Mouse (Mus musculus) R1 (cell line): ENCODE measurements around the gene Prickle4.

ENCODE experiments used
- DNase-seq: peaks from one replicate; pipeline ENCODE4 v3.0.0-alpha.2; 2018; ENCODE audit warnings: low read depth, low spot score

Gene Prickle4

DNA sequence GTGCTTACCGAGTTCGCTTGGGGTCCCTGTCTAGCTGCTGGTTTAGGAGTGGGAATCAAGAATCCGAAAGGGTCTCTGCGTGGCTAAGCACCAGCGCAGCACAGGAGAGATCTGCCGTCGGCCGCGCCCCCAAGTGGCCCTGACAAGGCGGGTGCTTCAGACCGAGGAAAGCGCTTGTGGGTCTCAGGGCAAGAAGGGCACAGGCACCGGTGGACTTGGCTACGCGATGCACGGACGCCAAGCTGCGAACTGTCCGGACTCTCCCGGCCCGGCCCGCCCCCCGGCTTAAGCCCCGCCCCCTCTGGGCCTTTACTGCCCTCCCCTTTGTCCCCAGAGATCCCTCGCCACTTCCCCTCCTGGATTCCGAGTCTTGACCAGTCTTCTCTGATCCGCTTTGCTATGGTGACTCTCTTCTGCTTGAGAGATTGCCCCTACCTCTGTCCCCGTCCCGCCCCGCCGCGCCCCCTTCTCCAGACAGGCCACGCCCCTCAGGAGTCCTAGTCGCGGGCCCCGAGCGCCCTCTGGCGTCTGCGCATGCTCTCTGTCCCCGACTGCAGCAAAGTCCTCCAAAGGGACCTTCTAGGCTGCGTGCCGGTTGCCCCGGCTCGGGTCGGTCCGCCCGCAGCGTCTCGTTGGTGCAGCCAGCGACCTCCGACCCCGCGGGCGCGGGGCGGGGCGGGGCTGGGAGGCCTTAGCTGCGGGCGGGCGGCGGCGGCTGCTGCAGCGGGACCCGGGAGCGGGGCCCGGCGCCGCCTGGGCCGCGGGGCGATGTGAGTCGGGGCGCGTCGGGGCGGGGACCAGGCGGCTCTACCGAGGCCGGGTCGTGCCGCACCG is at the start of gene Prickle4:
TSS of gene Prickle4 (minus strand) at position 234 of the 834 bp plus-strand sequence.
- peak; percentile 95 for DNase-seq

DNA sequence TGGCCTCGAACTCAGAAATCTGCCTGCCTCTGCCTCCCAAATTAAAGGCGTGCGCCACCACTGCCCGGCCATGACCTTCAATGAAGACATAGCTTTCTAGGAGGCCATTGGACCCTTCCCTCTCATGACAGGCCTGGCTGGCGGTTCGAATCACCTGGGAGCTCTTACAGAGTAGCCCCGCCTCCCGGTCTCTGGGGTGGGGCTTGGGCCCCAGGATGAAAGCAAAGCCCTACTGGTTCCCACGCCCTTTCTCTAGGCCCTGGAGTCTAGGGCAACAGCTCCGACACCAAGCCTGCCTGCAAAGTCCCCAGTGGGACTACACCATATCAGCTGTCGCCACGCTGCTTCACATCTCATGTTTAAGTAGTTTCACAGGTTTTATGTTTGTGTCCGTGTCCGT is 49.5 kb upstream of the Prickle4 start:
- peak; percentile 80 for DNase-seq

DNA sequence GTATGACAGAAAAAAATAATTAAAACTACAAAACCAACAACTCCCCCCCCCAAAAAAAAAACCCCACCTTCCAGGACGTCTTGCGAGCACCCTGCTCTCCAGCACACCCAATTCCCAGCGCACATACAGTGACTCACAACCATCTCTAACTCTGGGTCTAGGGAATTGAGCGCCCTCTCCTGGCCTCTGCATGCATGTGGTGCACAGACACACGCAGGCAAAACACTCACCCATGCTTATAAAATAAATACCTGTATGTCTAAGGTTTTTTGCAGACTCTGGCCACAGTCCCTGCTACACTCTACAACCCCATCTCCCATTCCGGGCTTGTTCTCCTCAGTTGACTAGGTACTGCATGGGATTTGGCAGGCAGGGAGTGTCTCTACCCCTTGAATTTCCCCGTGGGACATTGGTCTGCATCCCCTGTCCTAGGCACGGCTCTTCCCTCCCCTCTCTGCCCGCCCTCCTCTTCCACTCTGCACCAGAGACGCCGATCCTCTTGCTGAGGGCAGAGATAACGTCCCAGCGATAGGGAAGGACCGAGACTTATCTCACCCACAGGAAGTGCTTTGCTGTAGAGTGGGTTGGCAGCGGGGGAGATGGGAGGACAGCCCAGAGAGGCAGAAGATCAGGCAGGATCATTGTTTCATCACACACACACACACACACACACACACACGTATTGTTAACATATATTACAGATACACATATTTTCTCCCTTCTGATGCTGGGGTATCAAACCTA is 48.6 kb upstream of the Prickle4 start:
- DNase-seq: peak; percentile 87

DNA sequence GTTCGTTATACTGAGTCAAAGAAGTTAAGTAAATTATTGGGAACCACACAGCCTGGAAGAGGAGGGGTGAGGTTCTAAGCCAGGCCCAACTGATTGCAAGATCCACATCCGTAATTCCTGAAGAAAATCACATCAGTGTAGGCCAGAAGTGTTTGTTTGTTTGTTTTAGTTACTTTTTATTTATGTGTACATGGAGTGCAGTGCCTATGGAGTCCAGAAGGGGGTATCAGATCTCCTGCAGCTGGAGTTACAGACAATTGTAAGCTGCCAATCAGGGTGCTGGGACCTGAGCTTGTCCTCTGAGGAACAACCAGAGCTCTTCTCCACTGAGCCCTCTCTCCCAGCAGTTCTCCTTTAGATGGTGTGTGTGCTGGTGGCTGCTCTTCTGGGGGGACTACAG is 45.6 kb upstream of the Prickle4 start:
- DNase-seq: peak; percentile 87

DNA sequence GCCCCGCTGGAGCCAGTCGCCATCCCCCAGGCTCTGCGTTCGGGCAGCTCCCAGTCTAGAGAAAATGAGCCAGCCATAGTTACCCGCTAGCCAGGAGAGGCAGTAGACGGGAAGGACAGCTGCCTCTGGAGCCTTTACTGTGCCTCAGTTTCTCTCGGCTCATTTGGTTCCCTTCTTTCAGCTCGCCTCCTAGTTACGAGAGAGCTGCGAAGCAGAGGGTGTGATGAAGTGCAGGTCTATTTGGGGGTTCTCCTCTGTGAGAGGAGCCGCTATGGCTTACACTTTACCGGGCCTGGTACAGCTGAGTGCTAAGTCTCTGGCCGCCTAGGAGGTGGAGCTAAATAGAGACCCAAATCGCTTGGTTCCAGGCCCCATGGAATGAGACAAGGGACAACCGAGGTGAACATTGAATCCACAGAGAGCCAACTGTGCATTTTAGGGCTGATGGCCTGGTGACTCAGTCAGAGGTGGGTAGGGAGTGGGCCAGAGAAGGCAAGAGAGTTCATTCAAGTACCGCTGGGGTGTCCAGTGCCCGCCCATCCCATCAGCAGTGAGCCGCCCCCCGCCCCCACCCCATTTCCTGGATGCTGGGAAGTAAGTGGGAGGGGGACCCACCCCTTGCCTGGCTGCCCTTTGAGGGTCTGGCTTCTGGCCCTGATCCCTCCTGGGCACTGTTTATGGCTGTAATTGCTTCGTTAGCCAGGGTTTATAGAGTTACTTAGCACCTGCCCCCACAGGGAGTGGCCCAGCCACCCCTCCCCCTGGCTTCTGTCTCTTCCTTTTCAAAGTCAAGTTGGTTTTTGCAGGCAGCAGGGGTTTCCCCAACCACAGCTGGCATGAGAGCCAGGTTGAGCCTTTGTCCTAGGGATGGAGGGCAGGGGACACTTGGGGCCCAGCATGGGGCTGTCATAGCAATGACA is 44.6 kb upstream of the Prickle4 start:
- peak; percentile 88 for DNase-seq

DNA sequence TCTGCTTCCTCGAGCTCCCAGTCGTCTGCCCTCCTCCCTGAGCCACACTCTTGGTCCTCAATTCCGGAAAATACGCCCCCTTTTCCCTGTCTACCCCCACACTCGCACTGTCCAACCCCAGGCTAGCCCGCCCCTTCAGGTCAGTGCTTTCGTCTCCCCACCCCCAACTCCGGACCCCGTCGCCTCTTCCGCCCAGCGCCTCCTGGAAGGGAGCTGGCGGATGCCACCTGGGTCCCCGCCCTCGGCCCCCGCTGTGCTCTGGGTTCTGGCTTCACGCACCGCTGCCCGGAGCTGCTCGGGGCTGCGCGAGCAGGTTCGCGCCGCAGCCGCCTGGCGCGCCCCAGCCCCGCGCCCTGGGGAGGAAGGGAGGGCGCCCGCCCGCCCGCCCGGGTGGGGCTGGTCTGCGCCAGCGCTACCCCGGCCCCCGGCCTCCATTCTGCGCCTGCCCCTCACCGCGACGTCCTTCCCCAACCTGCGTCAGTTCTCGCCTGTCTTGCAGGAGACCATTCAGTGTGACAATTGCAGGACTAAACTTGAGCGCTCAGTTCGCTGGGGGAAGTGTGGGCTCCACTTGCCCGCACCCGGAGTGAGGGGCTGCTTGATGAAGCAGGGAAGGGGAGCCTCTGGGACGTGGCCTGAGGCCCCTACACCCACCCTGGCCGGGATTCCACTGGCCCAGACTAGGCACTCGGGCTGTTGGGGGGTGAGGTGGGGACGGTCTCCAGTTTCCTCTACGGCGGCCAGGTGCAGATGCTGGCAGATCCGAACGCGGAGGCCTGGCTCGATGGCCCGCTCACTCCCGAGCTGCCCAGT is 43.7 kb upstream of the Prickle4 start:
- DNase-seq: peak; percentile 96

DNA sequence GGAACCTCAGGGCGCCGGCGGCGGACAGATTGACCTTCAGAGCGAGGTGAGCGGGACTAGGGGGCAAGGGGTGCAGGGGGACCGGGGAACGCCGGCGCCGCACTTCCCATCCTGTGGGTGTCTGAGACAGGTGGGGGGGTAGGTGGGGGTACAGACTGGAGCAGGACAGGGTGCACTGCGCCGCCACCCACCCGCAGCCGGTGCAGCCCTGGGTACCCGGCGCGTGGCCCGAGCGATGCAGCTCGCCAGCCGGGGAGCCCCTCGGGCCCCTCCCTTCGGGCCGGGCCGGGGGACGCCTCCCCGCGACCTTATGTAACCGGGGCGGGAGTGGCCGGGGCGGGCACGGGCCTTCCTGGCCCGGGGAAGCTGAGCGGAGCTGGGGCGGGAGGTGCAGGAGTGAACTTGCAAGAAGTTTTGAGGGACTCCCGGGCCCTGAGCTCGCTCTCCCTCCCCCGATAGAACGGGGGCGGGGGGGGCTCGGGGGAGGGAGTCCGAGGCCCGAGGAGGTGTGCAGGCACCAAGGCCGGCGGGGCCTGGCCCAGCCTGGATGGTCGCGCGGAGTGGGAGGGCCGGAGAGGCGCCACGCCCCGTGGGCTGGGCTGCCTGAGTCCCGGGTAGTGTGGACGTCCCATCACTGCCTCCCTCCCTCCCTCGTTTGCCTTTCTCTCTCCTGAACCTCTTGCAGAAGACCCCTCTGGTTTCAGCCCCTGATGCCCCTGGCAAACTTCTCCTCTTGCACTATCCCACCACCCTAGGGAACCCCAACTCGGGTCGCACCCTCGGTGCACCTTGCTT is 42.9 kb upstream of the Prickle4 start:
- peak; percentile 89 for DNase-seq

DNA sequence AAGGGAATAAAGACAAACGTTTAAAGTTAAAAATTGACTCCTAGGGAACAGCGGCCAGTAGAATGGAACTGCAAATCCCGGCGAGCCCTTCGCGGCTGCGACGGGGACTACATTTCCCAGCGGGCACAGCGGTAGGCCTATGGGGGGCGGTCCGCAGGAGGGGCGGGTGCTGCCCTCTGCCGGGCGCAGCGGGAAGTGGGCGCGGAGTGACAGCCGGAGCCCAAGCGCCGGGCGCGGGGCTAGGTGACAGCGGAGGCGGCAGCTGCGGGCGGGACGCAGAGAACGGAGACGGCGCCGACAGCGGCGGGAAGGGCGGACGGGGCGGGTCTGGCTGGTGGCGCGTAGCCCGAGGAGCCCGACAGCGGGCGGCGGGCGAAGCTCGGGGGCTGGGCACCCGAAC is 42.3 kb upstream of the Prickle4 start, which contains the start of gene Tfeb:
TSS of gene Tfeb (plus strand) at position 175 of the 400 bp plus-strand sequence.
- DNase-seq: peak; percentile 91

DNA sequence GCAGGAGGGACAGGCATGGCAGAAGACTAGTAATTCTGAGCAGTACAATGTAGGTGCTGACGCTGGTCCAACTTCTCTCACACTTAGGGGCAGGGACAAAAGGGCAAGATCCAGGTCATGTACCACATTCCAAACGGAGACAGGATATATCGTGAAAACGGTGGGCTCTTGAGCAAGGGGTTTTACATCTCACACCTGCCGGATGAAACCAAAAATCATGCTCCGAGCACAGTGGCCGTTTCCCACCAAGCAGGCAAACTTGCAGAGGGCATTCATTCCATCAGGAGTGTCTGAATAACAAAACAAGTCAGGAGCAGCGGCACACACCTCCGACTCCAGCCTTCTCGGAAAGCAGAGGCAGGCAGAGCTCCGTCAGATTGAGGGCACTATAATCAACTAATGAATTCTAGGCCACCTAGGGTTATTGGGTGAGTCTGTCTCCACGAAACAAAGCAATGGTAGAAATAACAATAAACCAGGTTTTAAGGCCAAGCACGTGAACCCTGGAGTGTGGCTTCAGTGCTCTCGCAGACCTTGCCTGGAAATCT is 41.1 kb upstream of the Prickle4 start:
- DNase-seq: peak; percentile 68

DNA sequence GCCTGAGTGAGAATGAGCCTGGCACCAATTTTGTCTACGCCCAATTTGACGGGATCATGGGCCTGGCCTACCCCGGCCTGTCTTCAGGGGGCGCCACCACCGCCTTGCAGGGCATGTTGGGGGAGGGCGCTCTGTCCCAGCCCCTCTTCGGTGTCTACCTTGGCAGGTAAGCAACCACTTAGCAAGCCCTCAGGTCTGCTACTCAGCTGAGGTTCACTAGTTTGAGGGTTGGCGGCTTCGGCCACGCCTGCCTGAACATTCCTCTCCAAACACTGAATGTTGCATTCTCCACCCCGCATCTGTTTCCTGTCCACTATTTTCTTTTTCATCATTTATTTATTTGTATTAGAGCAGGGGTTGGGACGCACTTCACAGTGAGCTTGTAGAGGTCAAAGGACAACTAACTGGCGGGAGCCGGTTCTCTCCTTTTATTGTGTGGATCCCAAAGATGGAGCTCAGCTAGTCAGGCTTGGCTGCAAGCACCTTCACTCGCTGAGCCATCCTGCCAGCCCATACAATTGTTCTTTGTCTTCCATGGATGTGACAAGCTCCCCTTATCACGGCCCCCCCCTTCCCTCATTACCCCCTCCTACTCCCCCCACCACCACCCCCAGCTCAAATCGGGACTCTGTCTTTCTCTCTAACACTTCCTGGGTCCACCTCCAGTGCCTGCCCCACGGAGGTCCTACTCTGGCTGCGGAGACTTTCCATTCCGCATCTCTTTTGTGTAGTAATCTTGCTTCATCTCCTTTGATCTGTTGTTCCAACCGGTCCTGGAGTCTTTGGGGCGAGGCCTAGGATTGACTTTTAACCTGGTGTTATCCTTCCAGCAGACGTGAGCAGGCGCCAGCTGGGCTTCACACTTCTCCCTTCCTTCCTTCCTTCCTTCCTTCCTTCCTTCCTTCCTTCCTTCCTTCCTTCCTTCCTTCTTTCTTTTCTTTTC is 36.4 kb upstream of the Prickle4 start:
- peak; percentile 61 for DNase-seq

DNA sequence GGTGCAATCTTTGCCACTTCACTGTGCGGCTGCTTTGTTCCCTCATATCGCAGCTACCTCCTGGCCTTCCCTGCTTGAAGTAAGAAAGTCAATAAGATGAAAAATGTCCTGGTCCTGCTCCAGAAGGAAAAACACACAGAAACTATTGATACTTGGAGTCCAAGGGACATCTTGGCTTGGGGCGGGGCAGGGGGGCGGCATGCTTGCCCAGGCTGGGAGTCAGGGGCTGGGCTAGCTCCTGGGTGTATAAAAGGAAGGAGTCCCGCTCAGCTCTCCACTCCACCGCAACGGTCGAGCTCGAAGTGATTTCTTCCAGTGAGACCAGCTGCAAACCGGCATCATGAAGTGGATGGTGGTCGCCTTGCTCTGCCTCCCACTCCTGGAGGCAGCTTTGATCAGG is 32.0 kb upstream of the Prickle4 start, which contains the start of gene Pgc:
TSS of gene Pgc (plus strand) at position 277 of the 400 bp plus-strand sequence.
- DNase-seq: no peak

DNA sequence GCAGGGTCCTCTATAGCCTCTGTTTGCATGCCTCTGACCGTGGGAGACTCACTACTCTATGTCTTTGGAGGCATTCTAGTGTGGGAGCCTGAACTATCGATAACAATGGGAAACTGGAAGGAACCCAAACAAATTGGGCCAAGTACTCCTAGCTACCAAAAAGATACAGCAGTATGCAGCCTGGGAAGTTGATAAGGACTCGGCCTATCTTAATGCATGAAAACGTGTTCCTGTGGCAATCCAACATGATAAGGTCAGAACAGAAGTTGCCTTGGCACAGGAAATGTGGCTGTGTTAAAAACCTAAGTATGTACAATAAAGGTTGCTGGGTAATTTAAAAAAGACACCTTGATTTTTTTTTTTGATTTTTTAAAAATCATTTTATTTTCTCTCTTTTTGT is 26.6 kb upstream of the Prickle4 start:
- DNase-seq: no peak

DNA sequence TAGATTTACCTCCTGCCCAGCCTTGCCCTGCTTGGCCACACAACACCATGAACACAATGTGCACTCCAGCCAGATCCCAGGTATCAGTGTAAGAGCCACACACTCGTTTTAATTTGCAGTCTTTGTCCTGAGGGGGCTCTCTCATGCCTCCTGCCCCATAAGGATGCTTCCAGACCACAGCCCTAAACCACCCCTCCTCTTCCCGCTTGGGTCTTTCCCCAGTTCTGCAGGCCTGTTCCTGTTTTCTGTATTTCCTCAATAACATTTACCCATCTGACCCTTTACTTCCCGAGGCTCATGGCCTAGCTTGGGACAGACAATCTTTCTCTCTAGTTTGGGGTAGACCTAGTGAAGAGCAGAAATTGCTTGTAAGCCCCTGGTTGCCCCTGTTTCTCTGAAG is 20.5 kb upstream of the Prickle4 start:
- DNase-seq: no peak

DNA sequence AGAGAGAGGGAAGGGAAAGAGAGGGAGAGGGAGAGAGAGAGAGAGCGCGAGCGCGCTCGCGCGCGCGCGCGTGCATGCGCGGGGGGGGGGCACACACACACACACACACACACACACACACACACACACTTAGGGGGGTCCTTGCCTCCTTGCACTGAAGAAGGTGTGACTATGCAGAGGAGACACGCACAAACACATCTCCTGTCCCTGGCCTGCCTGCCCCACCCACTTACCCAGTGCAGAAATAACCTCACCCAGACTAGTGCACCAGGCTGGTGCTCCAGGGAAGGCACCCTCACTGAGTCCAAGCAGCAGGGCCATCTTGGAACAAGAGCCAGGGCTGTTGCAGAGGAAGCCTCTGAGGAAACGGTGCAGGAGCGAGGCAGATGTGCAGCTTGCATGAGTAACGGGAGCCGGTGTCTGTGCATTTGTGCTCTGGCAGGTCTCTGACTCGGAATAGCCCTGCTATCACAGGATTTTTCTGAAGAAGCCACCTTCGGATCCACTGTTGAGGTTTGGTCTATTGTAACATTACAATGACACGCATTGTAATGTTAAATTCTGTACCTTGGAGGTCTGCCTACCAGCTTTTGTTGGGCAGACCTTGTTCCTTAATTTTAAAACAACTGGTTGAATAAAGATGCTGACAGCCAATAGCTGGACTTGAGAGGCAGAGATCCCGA is 18.5 kb upstream of the Prickle4 start:
- DNase-seq: peak; percentile 95

DNA sequence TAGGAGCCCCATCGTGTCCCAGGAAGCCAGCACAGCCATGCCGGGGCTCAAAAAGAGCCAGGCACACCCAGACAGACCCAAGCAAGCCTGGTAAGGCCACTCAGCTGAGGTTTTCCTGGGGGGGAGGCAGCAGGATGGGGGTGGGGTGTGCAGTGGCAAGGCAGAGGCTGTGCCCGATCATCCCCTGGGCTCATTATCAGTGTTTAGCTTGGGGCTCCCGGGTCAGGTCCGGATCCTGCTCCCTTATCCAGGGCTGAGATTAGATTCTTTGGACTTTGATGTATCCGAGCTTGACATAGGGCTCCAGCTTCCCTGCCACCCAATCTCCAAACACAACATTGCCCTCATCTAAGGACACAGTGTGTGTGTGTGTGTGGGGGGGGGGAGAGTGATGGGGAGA is 17.3 kb upstream of the Prickle4 start:
- DNase-seq: no peak

DNA sequence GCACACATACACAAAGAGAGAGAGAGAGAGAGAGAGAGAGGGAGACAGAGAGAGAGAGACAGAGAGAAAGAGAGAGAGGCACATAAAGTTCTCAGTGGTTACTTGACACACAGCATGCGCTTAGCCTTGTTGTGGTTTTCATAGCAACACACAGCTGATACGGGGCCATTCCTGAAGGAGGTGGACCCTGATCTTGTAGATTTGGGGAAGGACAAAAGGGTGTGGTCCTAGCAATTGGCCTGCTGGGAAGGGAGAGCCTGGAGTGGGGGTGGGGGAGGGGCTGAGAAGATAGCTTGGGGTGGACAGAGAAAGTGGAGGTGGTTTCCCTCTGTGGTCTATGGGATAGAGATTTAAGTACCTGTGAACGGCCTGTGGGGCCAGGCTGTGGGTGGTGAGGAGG is 15.5 kb upstream of the Prickle4 start:
- peak; percentile 75 for DNase-seq

DNA sequence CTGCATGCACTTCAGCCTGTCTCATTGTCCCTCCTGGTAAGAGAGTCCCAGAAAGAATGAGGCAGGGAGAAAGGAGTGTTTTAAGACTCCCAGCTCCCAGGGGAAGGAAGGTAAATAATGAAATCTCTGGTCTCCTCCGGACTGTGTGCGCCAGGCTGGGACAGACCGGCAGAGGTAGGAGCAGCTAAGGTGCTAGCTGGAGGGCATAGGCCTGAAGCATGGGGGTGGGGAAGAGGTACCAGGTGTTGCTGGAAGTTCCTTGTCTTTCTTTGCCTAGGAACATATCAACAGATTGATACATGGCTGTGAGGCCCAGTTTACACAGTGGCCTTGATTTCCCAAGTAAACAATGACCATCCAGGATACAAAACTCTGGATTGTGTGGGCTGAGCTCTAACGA is 14.4 kb upstream of the Prickle4 start:
- DNase-seq: no peak

DNA sequence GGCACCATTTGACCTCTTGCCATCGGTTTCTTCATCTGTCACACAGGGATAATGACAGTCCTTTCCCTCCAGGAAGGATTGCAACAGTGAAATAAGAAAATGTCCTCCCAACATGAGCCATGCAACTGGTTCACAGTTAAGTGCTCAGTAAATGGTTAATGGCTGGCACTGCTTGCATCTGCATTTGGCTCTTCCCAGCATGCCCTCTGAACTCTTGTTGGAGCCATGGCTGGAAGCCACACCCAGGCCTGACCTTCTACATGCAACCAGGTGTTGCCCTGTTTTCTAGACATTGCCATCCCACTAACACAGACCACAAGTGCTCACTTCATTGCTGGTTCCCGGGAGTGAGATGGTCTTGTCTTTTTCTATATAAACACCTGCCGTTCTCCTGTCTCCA is 13.4 kb upstream of the Prickle4 start:
- DNase-seq: no peak
